Mouse (Mus musculus) G1E (cell line): ENCODE results near the gene Gdf9. TPM values are rescaled to one million over a fixed set of nuclear protein-coding genes. Genes with fewer than 3 reads are reported as not detected.

Experiments
- ATAC-seq: 2 replicates; pipeline ENCODE4 v1.8.0; 2016; ENCODE audit warnings: mild to moderate bottlenecking; ENCODE audit not compliant: insufficient number of reproducible peaks, poor library complexity, low FRiP score, severe bottlenecking; ENCODE audit errors: extremely low read depth
- DNase-seq: peaks from one replicate; pipeline ENCODE4 v3.0.0; 2012; ENCODE audit warnings: low spot score
- H3K27me3 ChIP-seq: 2 replicates; pipeline ENCODE4 v1.6.1; 2012; ENCODE audit warnings: mild to moderate bottlenecking, low read length, inconsistent platforms; ENCODE audit not compliant: insufficient read depth
- H3K36me3 ChIP-seq: replicated peaks from 2 replicates; pipeline ENCODE3; 2012; ENCODE audit warnings: mild to moderate bottlenecking, inconsistent platforms
- H3K4me1 ChIP-seq: 2 replicates; pipeline ENCODE4 v1.6.1; 2012; ENCODE audit warnings: low read depth, low read length, inconsistent platforms, mixed read lengths; ENCODE audit not compliant: insufficient read depth
- H3K4me3 ChIP-seq: 2 replicates; pipeline ENCODE4 v1.5.1; 2012; ENCODE audit warnings: low read depth, mild to moderate bottlenecking, inconsistent platforms, low read length, moderate library complexity, mixed read lengths
- H3K9me3 ChIP-seq: replicated peaks from 2 replicates; pipeline ENCODE4 v1.6.1; 2012; ENCODE audit warnings: inconsistent platforms
- CTCF ChIP-seq: IDR thresholded peaks from 2 replicates; pipeline ENCODE4 v1.5.1; 2012; ENCODE audit warnings: low read depth, low read length, inconsistent platforms, mixed read lengths
- GATA1 ChIP-seq: IDR thresholded peaks from 2 replicates; pipeline ENCODE4 v1.6.1; 2012; ENCODE audit warnings: borderline replicate concordance, low read length, inconsistent platforms, mixed read lengths
- GATA2 ChIP-seq: IDR thresholded peaks from 2 replicates; pipeline ENCODE4 v1.6.1; 2012; ENCODE audit warnings: low read depth, low read length, inconsistent platforms, borderline replicate concordance
- POLR2AphosphoS5 ChIP-seq: IDR thresholded peaks from 2 replicates; pipeline ENCODE4 v1.6.1; 2012; ENCODE audit warnings: low read depth, low read length, inconsistent platforms; ENCODE audit not compliant: insufficient replicate concordance
- TAL1 ChIP-seq: conservative IDR thresholded peaks from 2 replicates; pipeline ENCODE4 v1.6.1; 2012; ENCODE audit warnings: low read depth, low read length, inconsistent platforms, mixed read lengths
- polyA plus RNA-seq: library from polyadenylated mRNA; stranded (reverse); fragments of >175 nt; gene quantifications from 2 replicates; pipeline ENCODE4 v1.2.3, GENCODE M21; 2012
- total RNA-seq, 2 experiments: library from RNA; stranded (forward) in 1 of 2; stranded (reverse) in 1 of 2; fragments of 200-1000 nt in 1 of 2; fragments of >200 nt in 1 of 2; fragmentation: Nextera tagmentation in 1 of 2; gene quantifications; 2 replicates each; pipeline ENCODE4 v1.2.3; 2014 to 2017

The Gdf9 gene
- total and polyA plus RNA-seq, 3 experiments, result 0.10 to 0.38 TPM; not detected in 1

GRCm38 (mm10) chr11:53469968-53470695 lies 39.3 kb downstream of the Gdf9 start, which contains the start of gene Gm9837:
Gm9837 (minus strand) TSS chr11:53470479.
- Histone ChIP-seq H3K4me1 (peaks cover 43% of the 10 kb centered on the region), H3K4me3 (peak within 1 kb of the TSS; percentile 46; the same call in 1 of the 2 replicates), H3K36me3 (no peaks in the 10 kb centered on the region), H3K9me3 (no peaks in the 10 kb centered on the region), H3K27me3 (peaks cover 65% of the 10 kb centered on the region)
- no peak for ATAC-seq
- DNase-seq, result peak; percentile 73
- TF ChIP-seq CTCF (peak; percentile 88), POLR2AphosphoS5 (no peak)

DNA sequence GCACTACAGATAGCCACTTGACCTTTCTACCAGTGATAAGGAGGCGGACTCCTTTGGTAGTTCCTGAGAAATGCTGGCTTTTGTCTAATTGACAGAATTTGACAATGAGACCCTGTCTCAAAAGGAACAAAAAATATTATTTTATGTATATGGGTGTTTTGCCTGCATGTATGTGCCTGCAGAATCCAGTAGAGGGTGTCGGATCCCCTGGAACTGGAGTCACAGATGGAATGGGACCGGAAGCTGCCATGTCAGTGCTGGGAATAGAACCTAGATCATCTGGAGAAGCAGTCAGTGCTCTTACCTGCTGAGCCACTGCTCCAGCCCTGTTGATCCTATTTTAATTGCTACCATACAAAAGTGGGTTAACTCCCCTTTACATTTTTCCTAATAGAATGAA lies 41.9 kb downstream of the Gdf9 start:
- no peak for TF ChIP-seq CTCF
- TF ChIP-seq TAL1, result no peak
- no peak for TF ChIP-seq GATA1
- no peak for TF ChIP-seq GATA2
- TF ChIP-seq POLR2AphosphoS5, result no peak

DNA sequence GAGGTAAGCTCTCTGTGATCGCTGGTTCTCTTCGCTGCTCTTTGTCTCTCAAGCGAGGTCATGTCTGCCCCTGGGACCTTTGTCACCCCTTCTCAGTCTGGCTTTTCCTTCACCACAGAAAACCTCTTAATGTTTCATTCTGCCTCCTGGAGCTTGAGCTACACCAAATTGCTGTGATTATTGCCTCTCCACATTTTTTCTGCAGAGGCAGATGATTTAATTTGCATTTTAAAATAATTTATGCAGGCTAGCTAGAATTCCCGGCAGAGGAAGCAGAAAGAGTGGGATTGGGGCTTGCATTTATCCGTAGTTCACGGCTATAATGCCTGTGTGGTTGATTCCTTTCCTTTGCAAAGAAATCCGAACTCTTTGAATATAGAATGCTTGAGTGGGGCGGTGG lies 44.8 kb downstream of the Gdf9 start:
- DNase-seq, result no peak
- no peak for TF ChIP-seq CTCF
- TF ChIP-seq GATA1, result no peak
- TF ChIP-seq TAL1, result no peak
- TF ChIP-seq GATA2, result no peak
- no peak for TF ChIP-seq POLR2AphosphoS5
- Histone ChIP-seq H3K9me3 (peaks cover 13% of the 10 kb centered on the region), H3K4me3 (no peak overlapping the region), H3K27me3 (peaks cover 30% of the 10 kb centered on the region), H3K4me1 (peaks cover 48% of the 10 kb centered on the region), H3K36me3 (peaks cover 12% of the 10 kb centered on the region)
- no peak for ATAC-seq

More for the DNA sequence above, 41.9 kb downstream of the Gdf9 start:
- ATAC-seq (no peak), DNase-seq (no peak)
- no peak overlapping the region for H3K4me3 ChIP-seq
- no peaks in the 10 kb centered on the region for H3K36me3 ChIP-seq
- H3K27me3 ChIP-seq, result peaks cover 44% of the 10 kb centered on the region
- H3K4me1 ChIP-seq, result peaks cover 33% of the 10 kb centered on the region
- H3K9me3 ChIP-seq, result no peaks in the 10 kb centered on the region

DNA sequence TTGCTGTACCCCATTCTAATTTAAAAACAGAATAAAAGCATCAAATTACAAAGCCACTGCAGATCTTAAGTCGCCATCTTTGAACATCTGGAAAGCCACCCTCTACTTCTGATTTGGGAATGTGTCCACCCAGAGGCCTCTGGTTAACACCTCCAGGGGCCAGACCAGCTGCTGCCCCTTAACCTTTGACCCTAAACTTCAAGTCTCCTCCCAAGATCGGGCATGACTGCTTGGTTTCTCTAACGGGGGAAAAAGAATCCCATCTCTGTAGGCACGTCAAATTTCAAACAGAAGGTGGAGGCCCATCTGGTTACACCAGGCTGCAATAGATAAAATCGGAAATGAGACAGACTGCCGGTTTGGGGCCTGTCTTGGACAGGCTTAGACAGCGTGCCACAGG lies 47.0 kb downstream of the Gdf9 start:
- no peak for ATAC-seq
- H3K9me3 ChIP-seq, result peaks cover 13% of the 10 kb centered on the region
- TF ChIP-seq GATA2 (no peak), TAL1 (no peak), GATA1 (no peak), CTCF (no peak), POLR2AphosphoS5 (no peak)
- peaks cover 23% of the 10 kb centered on the region for H3K27me3 ChIP-seq
- H3K4me3 ChIP-seq, result peak overlapping the region; percentile 81; the same call in 1 of the 2 replicates
- no peak for DNase-seq
- peaks cover 53% of the 10 kb centered on the region for H3K4me1 ChIP-seq
- peaks cover 12% of the 10 kb centered on the region for H3K36me3 ChIP-seq

DNA sequence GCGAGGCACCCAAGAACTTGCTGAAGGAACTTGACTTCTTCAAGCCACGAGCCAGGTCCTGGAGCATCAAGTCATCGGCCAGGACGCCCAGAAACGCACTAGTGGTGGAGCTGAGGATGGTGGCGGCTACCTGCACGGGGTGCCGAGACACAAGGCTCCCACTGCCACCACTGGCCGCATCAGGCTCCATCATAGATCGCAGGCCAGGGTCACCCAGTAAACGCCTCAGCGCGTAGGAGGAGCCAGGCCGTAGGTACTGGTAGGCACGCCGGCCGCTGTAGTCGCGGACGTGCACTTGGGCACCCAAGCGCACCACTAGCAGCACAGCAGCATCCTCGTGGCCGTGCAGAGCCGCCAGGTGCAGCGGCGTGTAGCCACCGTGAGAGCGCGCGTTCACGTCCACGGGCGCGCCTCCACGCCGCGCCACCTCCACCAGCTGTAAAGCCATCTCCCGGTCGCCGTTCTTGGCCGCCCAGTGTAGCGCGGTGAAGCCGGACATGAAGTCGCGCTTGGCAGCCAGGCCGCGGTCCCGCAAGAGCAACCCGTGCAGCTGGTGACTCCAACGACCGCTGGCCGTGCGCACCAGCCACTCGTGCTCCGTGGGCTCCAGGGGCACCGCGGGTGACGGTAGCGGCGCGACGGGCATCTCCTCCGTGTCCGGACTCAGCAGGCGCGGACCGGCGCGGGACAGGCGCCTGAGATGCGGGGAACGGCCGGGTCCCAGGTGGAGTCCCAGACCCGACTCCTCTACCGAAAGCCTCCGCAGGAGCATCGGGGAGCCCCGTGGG lies 47.8 kb downstream of the Gdf9 start:
- Histone ChIP-seq H3K4me1 (peaks cover 56% of the 10 kb centered on the region), H3K9me3 (peaks cover 13% of the 10 kb centered on the region), H3K4me3 (peak overlapping the region; percentile 81), H3K27me3 (peaks cover 18% of the 10 kb centered on the region), H3K36me3 (peaks cover 12% of the 10 kb centered on the region)
- ATAC-seq (no peak), DNase-seq (no peak)
- no peak for TF ChIP-seq GATA2
- no peak for TF ChIP-seq TAL1
- TF ChIP-seq CTCF, result no peak
- TF ChIP-seq POLR2AphosphoS5, result no peak
- TF ChIP-seq GATA1, result no peak

DNA sequence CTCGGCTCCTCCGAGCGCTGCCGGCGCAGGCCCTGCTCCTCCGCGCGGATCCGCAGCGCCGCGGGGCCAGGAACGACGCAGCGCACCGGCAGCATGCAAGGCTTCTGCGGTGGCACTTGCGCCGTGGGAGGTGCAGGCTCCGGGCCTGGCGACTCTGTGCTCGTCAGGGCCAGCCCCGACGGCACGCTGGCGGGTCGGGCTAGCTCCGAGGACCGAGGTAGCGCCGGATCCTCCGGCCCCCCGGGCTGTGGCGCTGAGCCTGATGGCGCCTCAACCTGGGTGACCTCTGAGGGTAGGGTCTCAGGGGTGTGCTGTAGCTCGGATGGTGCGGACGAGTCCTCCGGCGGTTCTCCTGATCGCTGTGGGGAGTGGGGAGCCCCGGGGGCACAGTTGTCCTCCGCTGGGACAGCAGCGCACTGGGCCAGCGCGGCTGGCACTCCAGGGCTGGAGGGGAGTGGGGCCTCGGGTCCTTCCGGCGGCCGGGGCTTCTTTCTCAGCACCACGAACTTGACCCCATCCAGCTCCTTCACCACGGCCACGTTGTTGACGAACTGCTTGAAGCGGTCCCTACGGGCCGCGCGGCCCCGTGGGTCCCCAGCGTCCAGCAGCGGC lies 48.5 kb downstream of the Gdf9 start:
- peak overlapping the region; percentile 81 for H3K4me3 ChIP-seq
- H3K27me3 ChIP-seq, result peaks cover 13% of the 10 kb centered on the region
- H3K4me1 ChIP-seq, result peaks cover 62% of the 10 kb centered on the region
- ATAC-seq (no peak), DNase-seq (peak; percentile 34)
- H3K9me3 ChIP-seq, result peaks cover 13% of the 10 kb centered on the region
- H3K36me3 ChIP-seq, result peaks cover 12% of the 10 kb centered on the region
- no peak for TF ChIP-seq CTCF
- TF ChIP-seq GATA2, result no peak
- TF ChIP-seq POLR2AphosphoS5, result no peak
- TF ChIP-seq GATA1, result no peak
- TF ChIP-seq TAL1, result no peak
